ENCODE assay signal across 9 mouse cellular contexts in genomic region chr1:127484826-127485225, GRCm38 (mm10).
DNase-seq lines count a peak whose midpoint lies in the region; ATAC-seq and TF ChIP-seq lines count a peak whose summit lies in the region.
"Had no signal": no experiment of that assay in that cellular context is flagged by ENCODE, and none has a peak within 500 bp of the region (broad histone marks: within the 10 kb centered on the region; RNA-seq: fewer than 3 reads in every experiment).

No protein-coding gene starts in this region.

- H3K4me3 ChIP-seq in kidney, embryonic 16.5 days (ENCODE audit: low read length), result no peak overlapping the region
- no peak overlapping the region for H3K4me3 ChIP-seq in bone marrow, adult 2 months (replicated peaks; ENCODE audit: control insufficient read depth, low read depth, low read length)
- no peak overlapping the region for H3K4me3 ChIP-seq in embryonic fibroblast, embryonic 13.5 days (ENCODE audit: insufficient read depth, low read length)
- H3K4me3 ChIP-seq in neural tube, embryonic 11.5 days (ENCODE audit: low read depth, low read length), result no peak overlapping the region
- H3K4me3 ChIP-seq: megakaryocyte, embryonic 14.5 days had no signal

- H3K36me3 ChIP-seq in kidney, embryonic 16.5 days (ENCODE audit: insufficient read depth, low read length), result 0 out of 2 replicates have a peak, but pooled peaks cover 2% of the 10 kb centered on the region
- H3K36me3 ChIP-seq in neural tube, embryonic 11.5 days (ENCODE audit: control insufficient read depth, insufficient read depth, low read length), result no peaks in the 10 kb centered on the region

- intact Hi-C loops in left cerebral cortex, postnatal 25 days (cut with DNase I), result no loop called here

- no peak overlapping the region for H3K9ac ChIP-seq in kidney, embryonic 16.5 days (replicated peaks; ENCODE audit: low read length)
- H3K9ac ChIP-seq in neural tube, embryonic 11.5 days (ENCODE audit: low read length), result no peak overlapping the region

- peak; percentile 58 for DNase-seq in kidney, adult 18-20 months
- peak; percentile 70 for DNase-seq in ES-CJ7 (ENCODE audit: low read depth, low spot score)
- peak; percentile 49 to 54 for DNase-seq in left cerebral cortex, postnatal 25 days (ENCODE audit: low spot score in 2 of 2)
- DNase-seq in neural tube, embryonic 11.5 days (ENCODE audit: low spot score), result peak; percentile 65
- peak; percentile 5 to 20 for DNase-seq in urinary bladder, postnatal 36 days (ENCODE audit: low spot score in 2 of 2)

- peak; percentile 83 for TF ChIP-seq CTCF in bone marrow, adult 2 months (IDR thresholded peaks at IDR 0.05; ENCODE audit: control insufficient read depth, insufficient read depth, low read length)
- TF ChIP-seq CTCF in embryonic fibroblast, embryonic 13.5 days (IDR thresholded peaks at IDR 0.05; ENCODE audit: borderline replicate concordance, insufficient read depth, low read length), result peak; percentile 50; the same call in 1 of the 2 replicates

- H3K4me2 ChIP-seq in kidney, embryonic 16.5 days (replicated peaks; ENCODE audit: low read depth, low read length), result no peak overlapping the region
- H3K4me2 ChIP-seq in neural tube, embryonic 11.5 days (ENCODE audit: low read depth), result no peak overlapping the region

- no peak for ATAC-seq in kidney, embryonic 16.5 days (ENCODE audit: low FRiP score, low TSS enrichment)
- ATAC-seq in neural tube, embryonic 11.5 days (ENCODE audit: insufficient read depth, low FRiP score, low TSS enrichment), result no peak

- H3K4me1 ChIP-seq in kidney, embryonic 16.5 days (ENCODE audit: insufficient read depth, low read length), result no peaks in the 10 kb centered on the region
- H3K4me1 ChIP-seq in bone marrow, adult 2 months (ENCODE audit: control insufficient read depth, insufficient read depth, low read length), result no peaks in the 10 kb centered on the region
- H3K4me1 ChIP-seq in embryonic fibroblast, embryonic 13.5 days (ENCODE audit: control insufficient read depth, insufficient read depth, low read length), result no peaks in the 10 kb centered on the region
- H3K4me1 ChIP-seq in neural tube, embryonic 11.5 days (ENCODE audit: control insufficient read depth, insufficient read depth, low read length), result no peaks in the 10 kb centered on the region

- H3K9me3 ChIP-seq in kidney, embryonic 16.5 days (ENCODE audit: low read length), result no peaks in the 10 kb centered on the region
- H3K9me3 ChIP-seq in neural tube, embryonic 11.5 days (ENCODE audit: control insufficient read depth, low read length), result no peaks in the 10 kb centered on the region
- H3K9me3 ChIP-seq: megakaryocyte, embryonic 14.5 days had no signal

- WGBS in kidney, embryonic 16.5 days, result 48% methylated on average over 7 of the region's 7 CpGs
- 36% methylated on average over 7 of the region's 7 CpGs for WGBS in bone marrow, adult 2 months
- WGBS in neural tube, embryonic 11.5 days, result 53% methylated on average over 7 of the region's 7 CpGs

- H3K27me3 ChIP-seq in kidney, embryonic 16.5 days (ENCODE audit: insufficient read depth, low read length), result no peaks in the 10 kb centered on the region
- H3K27me3 ChIP-seq in neural tube, embryonic 11.5 days (ENCODE audit: control insufficient read depth, insufficient read depth, low read length), result no peaks in the 10 kb centered on the region
- H3K27me3 ChIP-seq: megakaryocyte, embryonic 14.5 days had no signal

- no peak for TF ChIP-seq POLR2A in bone marrow, adult 2 months (IDR thresholded peaks at IDR 0.05; ENCODE audit: borderline replicate concordance, control insufficient read depth, low read depth, low read length)
- no peak for TF ChIP-seq POLR2A in embryonic fibroblast, embryonic 13.5 days (IDR thresholded peaks at IDR 0.05; ENCODE audit: low read depth, low read length)

- no peak overlapping the region for H3K27ac ChIP-seq in kidney, embryonic 16.5 days (ENCODE audit: low read length)
- H3K27ac ChIP-seq in bone marrow, adult 2 months (ENCODE audit: control insufficient read depth, insufficient read depth, low read depth, low read length, poor library complexity), result no peak overlapping the region
- H3K27ac ChIP-seq in embryonic fibroblast, embryonic 13.5 days (ENCODE audit: insufficient read depth, low read length), result no peak overlapping the region
- no peak overlapping the region for H3K27ac ChIP-seq in neural tube, embryonic 11.5 days (ENCODE audit: low read depth, low read length)

Comparison
In these comparisons a context has a peak if more than half of its experiments do, and no peak if none do; other contexts are left out.
1. DNase-seq: peak in every context shown above with its lines; median percentile 70 in ES-CJ7; 65 in neural tube, embryonic 11.5 days; 58 in kidney, adult 18-20 months; 52 in left cerebral cortex, postnatal 25 days; 12 in urinary bladder, postnatal 36 days.